Mouse (Mus musculus): ENCODE data around the gene Ube2u. TPM values are rescaled to one million over a fixed set of nuclear protein-coding genes. Genes with fewer than 3 reads are reported as not detected.
"Not testable (repeated sequence)": the region's sequence is repeated elsewhere in the genome, so short reads cannot be mapped to it uniquely, and the experiment has no call there.

Ube2u gene
- not detected for total RNA-seq (2021)
- long read RNA-seq, experiment 1, result 0 reads
- long read RNA-seq, experiment 2, result 0 reads

- DNase-seq (ENCODE audit: low spot score), result peak; percentile 10
Observed at GRCm38 (mm10) chr4:100478592-100479321, at the start of gene Ube2u. TSS of gene Ube2u (plus strand) at chr4:100478849.

- DNase-seq (ENCODE audit: low spot score), result peak; percentile 23
Observed at GRCm38 (mm10) chr4:100429371-100429900, 49.2 kb upstream of the Ube2u start.

GRCm38 (mm10) chr4:100435281-100436168 is 43.1 kb upstream of the Ube2u start:
- no peak for DNase-seq (ENCODE audit: low spot score)

GRCm38 (mm10) chr4:100436169-100436547 is 42.5 kb upstream of the Ube2u start:
- no peak for DNase-seq (ENCODE audit: low spot score)

GRCm38 (mm10) chr4:100446897-100447296 is 31.8 kb upstream of the Ube2u start:
- DNase-seq (ENCODE audit: low spot score), result no peak

- DNase-seq (ENCODE audit: low spot score), result peak; percentile 24
Observed at GRCm38 (mm10) chr4:100462493-100463120, 16.0 kb upstream of the Ube2u start.

- DNase-seq (ENCODE audit: low spot score), result no peak
Observed at GRCm38 (mm10) chr4:100488447-100488846, 9.8 kb downstream of the Ube2u start.

- DNase-seq (ENCODE audit: low spot score), result no peak
Observed at GRCm38 (mm10) chr4:100495176-100495575, 16.5 kb downstream of the Ube2u start.

GRCm38 (mm10) chr4:100496521-100496920 is 17.9 kb downstream of the Ube2u start:
- DNase-seq (ENCODE audit: low spot score), result peak; percentile 44

GRCm38 (mm10) chr4:100498192-100498591 is 19.5 kb downstream of the Ube2u start:
- DNase-seq (ENCODE audit: low spot score), result peak; percentile 12

- not testable (repeated sequence) for DNase-seq (ENCODE audit: low spot score)
Observed at GRCm38 (mm10) chr4:100499037-100499601, 20.5 kb downstream of the Ube2u start.

GRCm38 (mm10) chr4:100503337-100503736 is 24.7 kb downstream of the Ube2u start:
- no peak for DNase-seq (ENCODE audit: low spot score)

GRCm38 (mm10) chr4:100517646-100518045 is 39.0 kb downstream of the Ube2u start:
- no peak for DNase-seq (ENCODE audit: low spot score)

GRCm38 (mm10) chr4:100522534-100522933 is 43.9 kb downstream of the Ube2u start:
- DNase-seq (ENCODE audit: low spot score), result no peak

GRCm38 (mm10) chr4:100524741-100525140 is 46.1 kb downstream of the Ube2u start:
- no peak for DNase-seq (ENCODE audit: low spot score)

GRCm38 (mm10) chr4:100526296-100526695 is 47.6 kb downstream of the Ube2u start:
- DNase-seq (ENCODE audit: low spot score), result peak; percentile 4

- no peak for DNase-seq (ENCODE audit: low spot score)
Observed at GRCm38 (mm10) chr4:100527086-100527485, 48.4 kb downstream of the Ube2u start.

GRCm38 (mm10) chr4:100527554-100528001 is 48.9 kb downstream of the Ube2u start:
- DNase-seq (ENCODE audit: low spot score), result no peak

- no peak for DNase-seq (ENCODE audit: low spot score)
Observed at GRCm38 (mm10) chr4:100533607-100534006, 55.0 kb downstream of the Ube2u start.

- no peak for DNase-seq (ENCODE audit: low spot score)
Observed at GRCm38 (mm10) chr4:100534946-100535345, 56.3 kb downstream of the Ube2u start.

GRCm38 (mm10) chr4:100537898-100538297 is 59.2 kb downstream of the Ube2u start:
- peak; percentile 56 for DNase-seq (ENCODE audit: low spot score)

Data from gastrocnemius, adult 18-20 months (tissue).